Mouse (Mus musculus): Measurements from ENCODE around the gene Ap3d1. TPM values are rescaled to one million over a fixed set of nuclear protein-coding genes. Genes with fewer than 3 reads are reported as not detected.

The Ap3d1 gene
- polyA plus RNA-seq, 2 experiments = 20.1 to 26.2 TPM

- Histone ChIP-seq H3K4me2 (ENCODE audit: low read depth) (no peak overlapping the region), H3K36me3 (replicated peaks; ENCODE audit: control insufficient read depth, insufficient read depth, low read depth) (peaks cover 69% of the 10 kb centered on the region)
- ATAC-seq (ENCODE audit: insufficient read depth) = 0 out of 2 replicates have a peak, but pooled peaks have one; percentile 9
Measured at GRCm38 (mm10) chr10:80785963-80786362, 43.9 kb upstream of the Ap3d1 start.

GRCm38 (mm10) chr10:80784871-80785270 lies 42.8 kb upstream of the Ap3d1 start:
- Histone ChIP-seq H3K36me3 (replicated peaks; ENCODE audit: control insufficient read depth, insufficient read depth, low read depth) (peaks cover 72% of the 10 kb centered on the region), H3K9me3 (ENCODE audit: control insufficient read depth, low read length) (no peaks in the 10 kb centered on the region), H3K4me1 (replicated peaks; ENCODE audit: control insufficient read depth in 2 of 2, insufficient read depth in 2 of 2, low read length in 1 of 2) (no peaks in the 10 kb centered on the region), H3K9ac (replicated peaks) (no peak overlapping the region), H3K4me2 (ENCODE audit: low read depth) (no peak overlapping the region), H3K4me3 (ENCODE audit: insufficient read depth in 1 of 2, low read depth in 2 of 2, low read length in 2 of 2) (no peak overlapping the region), H3K27ac (no peak overlapping the region), H3K27me3 (ENCODE audit: control insufficient read depth, insufficient read depth, low read length) (no peaks in the 10 kb centered on the region)
- ATAC-seq (ENCODE audit: insufficient read depth) = no peak
- no peak for DNase-seq (ENCODE audit: low read depth in 3 of 3, low spot score in 3 of 3)
- WGBS (ENCODE audit: insufficient replicate concordance) = 88% methylated on average over 12 of the region's 12 CpGs
- TF ChIP-seq EP300 (IDR thresholded peaks at IDR 0.05; ENCODE audit: low read depth) (no peak), CTCF (IDR thresholded peaks at IDR 0.05; ENCODE audit: low read depth) (no peak)

More at GRCm38 (mm10) chr10:80785963-80786362, 43.9 kb upstream of the Ap3d1 start:
- Histone ChIP-seq H3K4me3 (ENCODE audit: insufficient read depth in 1 of 2, low read depth in 2 of 2, low read length in 2 of 2) (no peak overlapping the region), H3K27ac (no peak overlapping the region), H3K9ac (replicated peaks) (no peak overlapping the region), H3K27me3 (ENCODE audit: control insufficient read depth, insufficient read depth, low read length) (no peaks in the 10 kb centered on the region), H3K9me3 (ENCODE audit: control insufficient read depth, low read length) (no peaks in the 10 kb centered on the region), H3K4me1 (replicated peaks; ENCODE audit: control insufficient read depth in 2 of 2, insufficient read depth in 2 of 2, low read length in 1 of 2) (no peaks in the 10 kb centered on the region)
- TF ChIP-seq CTCF (IDR thresholded peaks at IDR 0.05; ENCODE audit: low read depth) = no peak
- no peak for TF ChIP-seq EP300 (IDR thresholded peaks at IDR 0.05; ENCODE audit: low read depth)
- WGBS (ENCODE audit: insufficient replicate concordance) = 90% methylated on average over 11 of the region's 11 CpGs
- DNase-seq (ENCODE audit: low read depth in 3 of 3, low spot score in 3 of 3) = no peak

- Histone ChIP-seq H3K4me3 (ENCODE audit: insufficient read depth in 1 of 2, low read depth in 2 of 2, low read length in 2 of 2) (no peak overlapping the region), H3K4me2 (ENCODE audit: low read depth) (no peak overlapping the region), H3K9ac (replicated peaks) (no peak overlapping the region), H3K9me3 (ENCODE audit: control insufficient read depth, low read length) (no peaks in the 10 kb centered on the region), H3K27ac (no peak overlapping the region), H3K27me3 (ENCODE audit: control insufficient read depth, insufficient read depth, low read length) (no peaks in the 10 kb centered on the region), H3K4me1 (replicated peaks; ENCODE audit: control insufficient read depth in 2 of 2, insufficient read depth in 2 of 2, low read length in 1 of 2) (no peaks in the 10 kb centered on the region), H3K36me3 (replicated peaks; ENCODE audit: control insufficient read depth, insufficient read depth, low read depth) (peaks cover 74% of the 10 kb centered on the region)
- ATAC-seq (ENCODE audit: insufficient read depth) = no peak
- TF ChIP-seq CTCF (IDR thresholded peaks at IDR 0.05; ENCODE audit: low read depth) = no peak
- TF ChIP-seq EP300 (IDR thresholded peaks at IDR 0.05; ENCODE audit: low read depth) = no peak
- no peak for DNase-seq (ENCODE audit: low read depth in 3 of 3, low spot score in 3 of 3)
- WGBS (ENCODE audit: insufficient replicate concordance) = 95% methylated on average over 2 of the region's 2 CpGs
Measured at GRCm38 (mm10) chr10:80784302-80784701, 42.2 kb upstream of the Ap3d1 start.

GRCm38 (mm10) chr10:80779565-80779964 lies 37.5 kb upstream of the Ap3d1 start:
- H3K27ac ChIP-seq = no peak overlapping the region
- H3K4me1 ChIP-seq (replicated peaks; ENCODE audit: control insufficient read depth in 2 of 2, insufficient read depth in 2 of 2, low read length in 1 of 2) = no peaks in the 10 kb centered on the region
- peaks cover 62% of the 10 kb centered on the region for H3K36me3 ChIP-seq (replicated peaks; ENCODE audit: control insufficient read depth, insufficient read depth, low read depth)
- H3K27me3 ChIP-seq (ENCODE audit: control insufficient read depth, insufficient read depth, low read length) = no peaks in the 10 kb centered on the region
- TF ChIP-seq CTCF (IDR thresholded peaks at IDR 0.05; ENCODE audit: low read depth) (no peak), EP300 (IDR thresholded peaks at IDR 0.05; ENCODE audit: low read depth) (no peak)
- no peaks in the 10 kb centered on the region for H3K9me3 ChIP-seq (ENCODE audit: control insufficient read depth, low read length)
- DNase-seq (ENCODE audit: low read depth in 3 of 3, low spot score in 3 of 3) (no peak), ATAC-seq (ENCODE audit: insufficient read depth) (no peak)
- no peak overlapping the region for H3K9ac ChIP-seq (replicated peaks)
- no peak overlapping the region for H3K4me2 ChIP-seq (ENCODE audit: low read depth)
- H3K4me3 ChIP-seq (ENCODE audit: insufficient read depth in 1 of 2, low read depth in 2 of 2, low read length in 2 of 2) = no peak overlapping the region

GRCm38 (mm10) chr10:80777123-80777522 lies 35.1 kb upstream of the Ap3d1 start:
- Histone ChIP-seq H3K27ac (no peak overlapping the region), H3K4me1 (replicated peaks; ENCODE audit: control insufficient read depth in 2 of 2, insufficient read depth in 2 of 2, low read length in 1 of 2) (peaks cover 3 to 9% of the 10 kb centered on the region in 2 experiments; a peak in 3 of 4 replicates), H3K9me3 (ENCODE audit: control insufficient read depth, low read length) (no peaks in the 10 kb centered on the region), H3K36me3 (replicated peaks; ENCODE audit: control insufficient read depth, insufficient read depth, low read depth) (peaks cover 71% of the 10 kb centered on the region), H3K4me2 (ENCODE audit: low read depth) (no peak overlapping the region), H3K9ac (replicated peaks) (no peak overlapping the region), H3K27me3 (ENCODE audit: control insufficient read depth, insufficient read depth, low read length) (no peaks in the 10 kb centered on the region), H3K4me3 (ENCODE audit: insufficient read depth in 1 of 2, low read depth in 2 of 2, low read length in 2 of 2) (no peak overlapping the region)
- no peak for DNase-seq (ENCODE audit: low read depth in 3 of 3, low spot score in 3 of 3)
- no peak for ATAC-seq (ENCODE audit: insufficient read depth)
- WGBS (ENCODE audit: insufficient replicate concordance) = 78% methylated on average over 5 of the region's 5 CpGs
- TF ChIP-seq CTCF (IDR thresholded peaks at IDR 0.05; ENCODE audit: low read depth) (no peak), EP300 (IDR thresholded peaks at IDR 0.05; ENCODE audit: low read depth) (no peak)
